Mouse (Mus musculus): ENCODE data around the gene Lce1d.
"Not testable (repeated sequence)": the region's sequence is repeated elsewhere in the genome, so short reads cannot be mapped to it uniquely, and the experiment has no call there.

Lce1d gene

DNA sequence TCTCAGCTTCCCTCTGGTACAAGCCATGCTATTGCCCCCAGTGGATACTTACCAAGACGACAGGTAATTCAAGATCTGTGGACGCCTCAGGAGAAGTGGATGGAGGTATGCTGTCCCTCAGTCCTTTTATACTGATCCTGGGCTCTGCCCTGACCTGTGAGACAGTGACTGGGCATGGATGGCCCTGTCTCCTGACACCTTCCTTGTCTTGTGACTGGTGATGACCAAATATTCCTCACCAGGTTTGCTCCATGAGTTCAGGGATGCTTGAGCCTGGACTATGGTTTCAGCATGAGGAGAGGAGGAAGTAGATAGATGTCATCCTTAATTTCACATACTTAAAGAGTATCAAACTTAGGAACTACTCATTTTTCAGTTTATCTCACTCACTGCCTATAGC, at the start of gene Lce1d:
Gene Lce1d (minus strand): TSS at position 101 of the 400 bp plus-strand sequence.
- DNase-seq (ENCODE audit: low spot score): no peak

DNA sequence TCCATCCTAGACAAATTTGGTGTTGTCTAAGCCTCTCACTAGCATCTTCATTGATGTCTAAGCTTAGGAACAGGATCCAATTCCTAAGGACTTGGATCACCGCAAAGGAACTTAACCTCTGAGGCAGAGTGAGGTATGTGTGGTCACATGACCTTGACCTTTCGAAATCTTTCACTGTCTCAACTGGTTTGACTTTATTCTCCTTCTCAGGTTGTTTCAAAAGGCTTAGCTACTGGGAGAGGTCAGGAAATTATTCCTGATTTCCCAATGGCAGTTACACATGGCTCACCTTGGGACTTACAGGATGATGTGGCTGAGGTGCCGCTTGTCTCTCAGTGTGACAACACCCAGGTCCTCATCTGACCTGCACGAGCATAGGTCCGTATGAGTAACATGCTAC, 35.6 kb upstream of the Lce1d start:
- no peak for DNase-seq (ENCODE audit: low spot score)

DNA sequence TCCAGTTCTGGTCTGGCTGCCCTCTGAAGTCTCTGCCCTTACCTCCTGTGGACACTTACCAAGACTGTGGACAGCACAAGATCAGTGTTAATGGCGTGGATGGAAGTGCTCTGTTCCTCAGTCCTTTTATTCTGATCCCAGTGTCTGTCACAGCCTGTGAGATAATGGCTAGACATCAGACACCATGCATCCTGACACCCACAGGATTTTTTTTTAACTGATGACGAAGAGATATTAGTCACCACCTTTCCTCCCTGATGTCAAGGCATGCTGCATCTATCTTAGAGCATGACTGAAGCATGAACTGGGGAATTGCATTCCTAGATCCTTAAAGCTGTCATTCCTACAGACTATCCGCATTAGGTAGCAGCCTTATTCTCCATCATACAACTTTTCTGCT, 33.2 kb upstream of the Lce1d start, which contains the start of gene Lce1f:
Gene Lce1f (minus strand): TSS at position 101 of the 400 bp plus-strand sequence.
- no peak for DNase-seq (ENCODE audit: low spot score)

DNA sequence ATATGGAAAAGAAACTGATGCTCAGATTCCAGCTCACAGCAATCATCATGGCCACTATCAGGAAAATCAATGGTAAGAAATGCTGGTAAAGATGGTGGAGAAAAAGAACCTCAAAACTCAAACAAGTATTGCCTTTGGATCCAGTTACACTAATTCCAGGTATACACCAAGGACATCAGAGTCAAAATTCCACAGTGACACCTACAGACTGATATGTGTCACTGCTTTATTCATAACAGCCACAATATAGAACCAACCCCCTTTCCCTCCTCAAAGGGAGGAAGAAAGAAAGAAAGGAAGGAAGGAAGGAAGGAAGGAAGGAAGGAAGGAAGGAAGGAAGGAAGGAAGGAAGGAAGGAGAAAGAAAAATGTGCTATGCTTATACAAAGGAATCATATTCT, 28.1 kb upstream of the Lce1d start:
- DNase-seq (ENCODE audit: low spot score): no peak

DNA sequence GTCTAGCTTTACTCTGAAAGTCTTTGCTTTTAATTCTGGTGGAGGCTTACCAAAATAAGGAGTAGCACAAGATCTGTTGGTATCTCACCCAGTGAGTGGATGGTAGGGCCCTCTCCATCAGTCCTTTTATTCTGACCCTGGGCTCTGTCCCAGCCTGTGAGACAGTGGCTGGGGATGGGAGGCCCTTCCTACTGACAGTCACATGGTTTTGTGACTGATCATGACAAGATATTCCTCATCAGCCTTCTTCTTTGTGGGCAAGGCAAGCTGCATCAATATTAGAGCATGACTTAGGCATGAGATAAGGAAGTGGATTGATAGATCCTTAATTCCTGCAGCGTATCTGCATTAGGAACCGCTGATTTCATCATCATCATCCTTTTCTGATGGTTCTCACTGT, 22.0 kb upstream of the Lce1d start, which contains the start of gene Lce1e:
Gene Lce1e (minus strand): TSS at position 101 of the 400 bp plus-strand sequence.
- DNase-seq (ENCODE audit: low spot score): no peak

DNA sequence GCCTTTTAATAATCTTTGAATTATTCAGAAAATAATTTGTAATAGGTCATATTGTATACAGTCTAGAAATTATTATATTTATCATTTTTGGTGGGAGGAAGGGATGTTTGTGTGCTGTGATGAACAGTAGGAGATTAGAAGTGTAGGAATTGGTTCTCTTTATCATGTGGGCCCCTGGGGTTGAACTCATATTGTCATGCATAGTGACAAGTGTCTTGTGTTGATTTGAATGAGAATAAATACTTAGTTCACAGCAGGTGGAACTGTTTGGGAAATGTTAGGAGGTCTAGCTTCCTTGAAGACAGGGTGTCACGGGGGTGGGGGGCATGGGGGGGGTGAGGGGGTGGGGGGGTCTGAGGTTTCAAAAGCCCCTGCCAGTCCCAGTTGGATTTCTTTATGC, 7.6 kb upstream of the Lce1d start:
- no peak for DNase-seq (ENCODE audit: low spot score)

DNA sequence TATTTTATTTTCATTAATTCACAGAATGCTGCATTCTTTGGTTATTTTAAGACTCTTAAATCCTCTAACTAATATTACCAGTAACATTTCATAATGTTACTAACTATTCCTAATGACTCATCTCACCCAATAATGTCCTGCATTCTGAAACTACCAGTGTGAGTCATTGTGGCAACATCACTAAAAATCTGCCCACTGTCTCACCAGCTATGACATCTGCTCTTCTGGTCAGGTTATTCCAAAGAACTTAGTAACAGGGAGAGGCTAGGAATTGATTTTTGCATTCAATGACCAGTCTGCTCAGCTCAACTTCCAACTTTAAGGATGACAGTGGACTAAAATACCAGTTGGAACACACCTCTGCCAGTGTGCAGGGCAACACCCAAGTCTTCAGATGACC, 4.7 kb upstream of the Lce1d start:
- no peak for DNase-seq (ENCODE audit: low spot score)

DNA sequence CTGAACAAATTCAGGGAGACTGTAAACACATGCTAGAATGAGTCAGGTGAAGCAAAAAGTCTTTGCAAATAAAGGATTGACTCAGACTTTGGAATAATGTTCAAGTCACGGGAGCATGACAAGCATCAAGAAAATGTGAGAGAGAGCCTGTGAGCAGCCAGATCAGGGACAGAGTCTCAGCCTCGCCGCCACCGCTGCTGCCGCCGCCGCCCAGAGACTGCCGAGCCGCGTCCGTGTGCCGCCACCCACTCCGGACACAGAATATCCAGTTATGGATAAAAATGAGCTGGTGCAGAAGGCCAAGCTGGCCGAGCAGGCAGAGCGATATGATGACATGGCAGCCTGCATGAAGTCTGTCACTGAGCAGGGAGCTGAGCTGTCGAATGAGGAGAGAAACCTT, 2.1 kb upstream of the Lce1d start:
- DNase-seq (ENCODE audit: low spot score): not testable (repeated sequence)

DNA sequence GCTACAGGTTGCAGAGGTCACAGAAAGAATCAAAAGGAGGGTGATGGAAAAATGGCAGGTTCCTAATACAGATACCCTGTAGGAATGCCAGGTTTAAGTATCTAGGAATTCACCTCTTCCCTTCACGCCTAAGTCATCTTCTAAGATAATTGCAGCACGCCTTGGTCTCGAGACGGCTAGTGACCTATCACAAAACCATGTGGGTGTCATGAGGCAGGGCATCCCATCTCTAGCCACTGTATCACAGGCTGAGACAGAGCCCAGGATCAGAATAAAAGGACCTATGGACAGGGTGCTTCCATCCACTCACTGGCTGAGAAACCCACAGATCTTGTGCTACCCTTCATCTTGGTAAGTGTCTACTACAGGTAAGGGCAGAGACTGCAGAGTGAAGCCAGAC, 8.1 kb downstream of the Lce1d start, which contains the start of gene Lce1c:
Gene Lce1c (plus strand): TSS at position 301 of the 400 bp plus-strand sequence.
- DNase-seq (ENCODE audit: low spot score): no peak

DNA sequence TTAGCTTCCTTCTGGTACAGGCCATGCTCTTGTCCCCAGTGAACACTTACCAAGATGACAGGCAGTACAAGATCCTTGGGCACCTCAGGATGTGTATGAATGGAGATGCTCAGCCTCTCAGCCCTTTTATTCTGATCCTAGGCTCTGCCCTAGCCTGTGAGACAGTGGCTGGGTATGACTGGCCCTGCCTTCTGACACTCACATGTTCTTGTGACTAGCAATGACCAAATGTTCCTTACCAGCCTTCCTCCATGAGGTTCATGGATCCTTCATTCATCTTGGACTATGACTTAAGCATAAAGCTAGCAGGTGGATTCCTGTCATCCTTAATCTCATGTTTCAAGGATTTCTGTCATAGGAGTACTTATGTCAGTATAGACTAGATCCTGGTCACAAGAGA, 16.8 kb downstream of the Lce1d start, which contains the start of gene Lce1a2:
Gene Lce1a2 (minus strand): TSS at position 101 of the 400 bp plus-strand sequence.
- DNase-seq (ENCODE audit: low spot score): no peak

DNA sequence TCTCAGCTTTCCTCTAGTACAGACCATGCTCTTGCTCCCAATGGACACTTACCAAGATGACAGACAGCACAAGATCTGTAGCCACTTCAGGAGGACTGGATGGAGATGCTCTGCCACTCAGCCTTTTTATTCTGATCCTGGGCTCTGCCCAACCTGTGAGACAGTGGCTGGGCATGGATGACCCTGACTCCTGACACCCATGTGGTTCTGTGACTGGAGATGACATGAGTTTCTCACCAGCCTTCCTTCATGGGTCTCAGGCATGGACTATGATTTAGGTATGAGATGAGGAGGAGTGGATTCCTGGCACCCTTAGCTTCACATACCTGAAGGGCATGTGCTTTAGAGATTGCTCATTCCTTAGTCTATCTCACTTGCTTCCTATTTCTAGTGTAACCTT, 30.2 kb downstream of the Lce1d start, which contains the start of gene Lce1b:
Gene Lce1b (minus strand): TSS at position 101 of the 400 bp plus-strand sequence.
- DNase-seq (ENCODE audit: low spot score): no peak

DNA sequence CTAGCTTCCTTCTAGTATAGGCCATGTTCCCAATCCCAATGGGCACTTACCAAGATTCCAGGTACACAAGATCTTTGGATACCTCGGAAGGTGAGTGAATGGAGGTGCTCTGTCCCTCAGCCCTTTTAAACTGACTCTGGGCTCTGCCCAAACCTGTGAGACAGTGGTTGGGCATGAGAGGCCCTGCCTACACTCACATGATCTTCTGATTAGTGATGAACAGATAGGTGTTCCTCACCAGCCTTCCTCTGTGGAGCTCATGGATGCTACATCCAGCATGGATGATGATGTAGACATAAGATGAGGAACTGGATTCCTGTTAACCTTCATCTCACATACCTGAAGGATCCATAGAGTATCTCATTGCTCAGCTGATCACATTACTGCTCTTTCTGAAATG, 38.8 kb downstream of the Lce1d start, which contains the start of gene Lce1a1:
Gene Lce1a1 (minus strand): TSS at position 101 of the 400 bp plus-strand sequence.
- DNase-seq (ENCODE audit: low spot score): no peak

DNA sequence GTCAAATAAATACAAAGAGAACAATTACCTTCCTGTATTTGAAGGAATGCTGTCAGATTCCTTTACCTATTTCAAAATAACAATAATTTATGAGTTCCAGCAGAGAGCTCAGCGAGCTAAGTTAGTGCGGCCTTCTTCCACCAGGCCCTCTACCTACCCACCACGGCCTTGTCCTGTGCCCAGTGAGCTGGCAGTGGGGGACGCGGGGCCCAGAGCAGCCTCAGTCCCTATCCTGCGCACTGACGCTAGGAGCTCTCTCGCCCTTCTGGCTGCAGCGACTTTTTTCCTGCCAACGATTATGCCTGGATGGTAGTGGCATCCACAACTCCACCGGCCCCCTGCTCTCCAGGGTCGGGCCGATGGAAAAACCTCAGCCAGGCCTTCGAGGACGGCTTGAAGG, 47.2 kb downstream of the Lce1d start:
- no peak for DNase-seq (ENCODE audit: low spot score)

DNA sequence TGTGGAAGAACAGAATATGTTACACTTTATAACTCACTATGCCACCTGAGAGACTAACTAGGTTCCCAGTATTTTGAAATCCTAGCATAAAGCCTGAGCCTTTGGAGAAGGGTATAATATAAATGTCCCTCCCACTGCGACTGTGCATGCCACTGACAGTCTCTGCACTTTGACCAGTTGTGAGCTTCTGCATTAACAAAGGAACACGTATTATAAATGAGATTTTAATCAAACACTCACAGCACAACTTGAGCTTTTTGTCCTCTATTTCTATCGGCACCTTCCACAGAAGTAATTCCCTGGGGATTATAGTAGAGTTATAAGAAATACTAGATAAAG, 48.4 kb downstream of the Lce1d start:
- no peak for DNase-seq (ENCODE audit: low spot score)

DNA sequence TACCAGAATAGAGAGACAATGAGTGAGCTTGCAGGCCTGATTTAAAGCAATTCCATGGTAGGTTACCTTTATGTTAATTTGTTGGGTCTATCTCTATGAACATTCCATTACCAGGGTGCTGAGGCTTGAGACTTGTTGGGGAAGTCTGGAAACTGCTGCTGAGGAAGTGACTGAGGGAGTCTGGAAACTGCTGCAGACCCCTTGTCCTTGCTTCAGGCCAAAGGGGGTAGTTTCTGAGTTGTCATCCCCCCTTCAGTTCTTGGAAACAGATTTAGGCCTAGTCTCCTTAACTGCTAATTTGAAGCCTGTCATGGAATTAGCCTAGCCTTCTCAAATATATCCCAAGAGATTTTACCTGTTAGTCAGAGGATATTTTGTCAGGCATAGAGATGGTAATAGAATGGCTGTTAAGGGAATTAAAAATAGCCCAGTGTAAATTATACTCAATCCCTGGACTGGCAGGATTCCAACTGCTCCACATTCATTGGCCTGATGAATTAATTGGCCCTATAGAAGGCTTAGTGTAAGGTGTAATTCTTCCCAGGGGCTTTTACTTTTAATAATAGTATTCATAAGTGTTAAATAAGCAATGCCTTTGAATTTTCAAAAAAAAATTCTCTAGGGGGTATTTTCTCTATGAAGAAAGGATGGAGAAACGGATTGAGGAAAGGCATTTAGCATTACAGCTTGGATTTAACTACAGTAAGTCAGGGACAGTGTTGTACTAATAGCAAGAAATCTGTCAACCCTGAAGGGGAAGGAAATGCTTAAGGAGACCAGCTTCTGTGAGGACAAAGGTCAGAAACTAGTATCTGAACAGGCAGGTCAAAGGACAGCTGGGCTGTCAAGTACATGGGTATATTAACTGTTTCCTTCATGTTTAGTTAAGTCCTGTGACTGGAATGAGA, 49.0 kb downstream of the Lce1d start:
- no peak for DNase-seq (ENCODE audit: low spot score)

All from c-Kit-positive CD71-positive TER-119-positive erythroid progenitor cells, embryonic 14.5 days (primary cell).